Mouse (Mus musculus) liver, adult 2 months (tissue): ENCODE data around the gene Elane.

Experiments
- CTCF ChIP-seq: fragments of 200-500 bp; IDR thresholded peaks from 2 replicates; pipeline ENCODE4 v1.5.1; 2011; ENCODE audit warnings: low read depth, low read length, control low read depth
- POLR2A ChIP-seq: fragments of 200-500 bp; IDR thresholded peaks from 2 replicates; pipeline ENCODE4 v1.6.1; 2011; ENCODE audit warnings: low read length, control low read depth; ENCODE audit not compliant: insufficient read depth; ENCODE audit errors: extremely low read depth

DNA sequence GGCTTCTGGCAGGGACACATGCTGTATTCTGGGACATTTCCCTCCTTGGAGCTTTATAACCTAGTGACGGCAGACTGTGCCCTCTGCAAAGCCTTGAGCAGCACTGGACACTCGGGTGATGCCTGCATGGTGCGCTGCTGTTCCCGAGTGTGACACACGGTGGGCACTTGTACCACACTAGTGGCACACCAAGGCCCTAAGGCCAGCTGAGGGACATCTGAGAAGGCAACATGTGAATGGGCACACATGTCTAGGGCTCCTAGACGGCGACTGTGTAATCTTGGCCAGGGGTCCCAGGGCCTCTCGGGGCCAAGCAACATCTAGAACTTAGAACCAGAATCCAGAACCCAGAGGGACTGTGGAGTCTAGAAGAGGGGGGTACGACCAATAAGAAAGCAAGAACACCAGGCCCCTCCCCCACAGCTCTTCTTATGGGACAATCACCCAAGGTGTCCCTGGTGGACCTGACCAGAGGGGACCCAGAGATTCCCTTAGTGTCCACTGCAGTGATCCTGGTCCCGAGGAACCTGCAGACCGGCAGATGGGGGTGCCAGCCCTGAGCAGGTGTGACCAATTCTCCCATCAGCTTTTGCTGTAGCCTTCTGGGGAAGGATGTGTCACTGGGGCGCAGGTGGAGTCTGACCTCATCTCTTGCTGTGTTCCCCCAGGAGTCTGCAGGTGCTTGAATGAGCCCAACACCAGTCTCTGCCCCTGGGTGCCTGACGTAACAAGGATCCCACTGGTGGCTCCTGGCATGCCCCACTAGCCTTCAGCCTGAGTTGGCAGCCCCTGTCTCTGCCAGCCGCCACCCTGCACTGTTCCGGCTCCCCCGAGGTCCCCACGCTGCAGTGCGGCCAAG, 44.1 kb downstream of the Elane start:
- TF ChIP-seq POLR2A (no peak), CTCF (no peak)
